ENCODE assay signal across 29 mouse cellular contexts in genomic region chr14:62816827-62817226, GRCm38 (mm10).
"Had no signal": no experiment of that assay in that cellular context is flagged by ENCODE, and none has a peak within 500 bp of the region (broad histone marks: within the 10 kb centered on the region; RNA-seq: fewer than 3 reads in every experiment).

No protein-coding gene starts in this region.

- H3K9me3 ChIP-seq: heart, embryonic 13.5 days; heart, embryonic 15.5 days; hindbrain, embryonic 13.5 days; hindbrain, embryonic 15.5 days; kidney, embryonic 15.5 days; limb, embryonic 13.5 days; limb, embryonic 15.5 days; liver, embryonic 13.5 days; liver, embryonic 15.5 days had no signal

- H3K27me3 ChIP-seq: heart, embryonic 13.5 days; heart, embryonic 15.5 days; hindbrain, embryonic 13.5 days; hindbrain, embryonic 15.5 days; kidney, embryonic 15.5 days; limb, embryonic 13.5 days; limb, embryonic 15.5 days; liver, embryonic 13.5 days; liver, embryonic 15.5 days had no signal

- ATAC-seq: hindbrain, postnatal 0 days; intestine, embryonic 16.5 days; liver, postnatal 0 days had no signal

- DNase-seq: gastrocnemius, adult 2 months; gastrocnemius, postnatal 10 days; gastrocnemius, postnatal 25 days; heart, adult 18-20 months; heart, postnatal 14 days; heart, postnatal 36 days; kidney, adult 11 months; kidney, adult 2 months; kidney, adult 9 months; kidney, postnatal 14 days; kidney, postnatal 36 days; layer of hippocampus, adult 9-11 months; layer of hippocampus, postnatal 36 days; left cerebral cortex, postnatal 4 days; liver, embryonic 13.5 days; liver, postnatal 0 days had no signal

- H3K4me2 ChIP-seq: heart, embryonic 11.5 days; heart, embryonic 13.5 days; heart, embryonic 15.5 days; hindbrain, embryonic 13.5 days; hindbrain, embryonic 15.5 days; kidney, embryonic 15.5 days; limb, embryonic 13.5 days; limb, embryonic 15.5 days; liver, embryonic 11.5 days; liver, embryonic 13.5 days; liver, embryonic 15.5 days had no signal

- H3K36me3 ChIP-seq: heart, embryonic 13.5 days; heart, embryonic 15.5 days; hindbrain, embryonic 13.5 days; hindbrain, embryonic 15.5 days; kidney, embryonic 15.5 days; limb, embryonic 13.5 days; limb, embryonic 15.5 days; liver, embryonic 13.5 days; liver, embryonic 15.5 days had no signal

- H3K4me1 ChIP-seq: heart, embryonic 13.5 days; heart, embryonic 15.5 days; hindbrain, embryonic 13.5 days; hindbrain, embryonic 15.5 days; kidney, embryonic 15.5 days; limb, embryonic 13.5 days; limb, embryonic 15.5 days; liver, embryonic 13.5 days; liver, embryonic 15.5 days had no signal

- H3K4me3 ChIP-seq: gastrocnemius, adult 2 months; heart, embryonic 13.5 days; heart, embryonic 15.5 days; hindbrain, embryonic 13.5 days; hindbrain, embryonic 15.5 days; kidney, embryonic 15.5 days; limb, embryonic 13.5 days; limb, embryonic 15.5 days; liver, embryonic 13.5 days; liver, embryonic 15.5 days had no signal

- H3K9ac ChIP-seq: heart, embryonic 13.5 days; heart, embryonic 15.5 days; hindbrain, embryonic 13.5 days; hindbrain, embryonic 15.5 days; kidney, embryonic 15.5 days; limb, embryonic 13.5 days; limb, embryonic 15.5 days; liver, embryonic 13.5 days; liver, embryonic 15.5 days; liver, postnatal 0 days had no signal

- H3K27ac ChIP-seq: gastrocnemius, adult 2 months; heart, embryonic 13.5 days; heart, embryonic 15.5 days; hindbrain, embryonic 13.5 days; hindbrain, embryonic 15.5 days; hindbrain, postnatal 0 days; kidney, embryonic 15.5 days; kidney, postnatal 0 days; limb, embryonic 13.5 days; limb, embryonic 15.5 days; liver, embryonic 13.5 days; liver, embryonic 15.5 days had no signal
